Mouse (Mus musculus): ENCODE measurements at regions not wholly inside any gene's neighbourhood (a gene's known extent, or its start where the extent isn't known, plus 50 kb on each side); places are given as distances from the start of the nearest gene placed in this dataset.
A peak's percentile ranks its signal among the peaks of the same experiment; 100 is the strongest.
"Not testable (repeated sequence)": the region's sequence is repeated elsewhere in the genome, so short reads cannot be mapped to it uniquely, and the experiment has no call there.

GRCm38 (mm10) chr9:85920745-85921614, 78.8 kb downstream of the Tpbg start:
- Histone ChIP-seq H3K27me3 (ENCODE audit: control insufficient read depth, insufficient read depth, low read length) (no peaks in the 10 kb centered on the region), H3K36me3 (ENCODE audit: control insufficient read depth, insufficient read depth, low read length) (no peaks in the 10 kb centered on the region), H3K4me1 (replicated peaks; ENCODE audit: control insufficient read depth, insufficient read depth, low read length) (no peaks in the 10 kb centered on the region), H3K9me3 (ENCODE audit: control insufficient read depth, low read length) (no peaks in the 10 kb centered on the region), H3K27ac (ENCODE audit: low read depth, low read length) (no peak overlapping the region), H3K4me2 (ENCODE audit: low read depth, low read length, severe bottlenecking) (no peak overlapping the region), H3K4me3 (ENCODE audit: low read depth, low read length) (no peak overlapping the region), H3K9ac (ENCODE audit: low read length) (no peak overlapping the region)
- ATAC-seq (replicated peaks; ENCODE audit: low FRiP score) (no peak), DNase-seq (ENCODE audit: low spot score) (no peak)
- WGBS: 91% methylated on average over 13 of the region's 13 CpGs

- Histone ChIP-seq H3K4me2 (ENCODE audit: low read depth, low read length, severe bottlenecking) (no peak overlapping the region), H3K27ac (ENCODE audit: low read depth, low read length) (no peak overlapping the region), H3K9ac (ENCODE audit: low read length) (no peak overlapping the region), H3K4me1 (replicated peaks; ENCODE audit: control insufficient read depth, insufficient read depth, low read length) (no peaks in the 10 kb centered on the region), H3K4me3 (ENCODE audit: low read depth, low read length) (no peak overlapping the region), H3K27me3 (ENCODE audit: control insufficient read depth, insufficient read depth, low read length) (no peaks in the 10 kb centered on the region), H3K36me3 (ENCODE audit: control insufficient read depth, insufficient read depth, low read length) (no peaks in the 10 kb centered on the region), H3K9me3 (ENCODE audit: control insufficient read depth, low read length) (no peaks in the 10 kb centered on the region)
- WGBS: 89% methylated on average over 1 of the region's 1 CpGs
- DNase-seq (ENCODE audit: low spot score) (no peak), ATAC-seq (replicated peaks; ENCODE audit: low FRiP score) (no peak)
Observed at GRCm38 (mm10) chr9:85925259-85925658, 83.1 kb downstream of the Tpbg start.

GRCm38 (mm10) chr9:85932209-85932608, 90.0 kb downstream of the Tpbg start:
- no peaks in the 10 kb centered on the region for H3K27me3 ChIP-seq (ENCODE audit: control insufficient read depth, insufficient read depth, low read length)
- no peak overlapping the region for H3K9ac ChIP-seq (ENCODE audit: low read length)
- H3K9me3 ChIP-seq (ENCODE audit: control insufficient read depth, low read length): no peaks in the 10 kb centered on the region
- 90% methylated on average over 3 of the region's 3 CpGs for WGBS
- no peak overlapping the region for H3K4me2 ChIP-seq (ENCODE audit: low read depth, low read length, severe bottlenecking)
- H3K4me3 ChIP-seq (ENCODE audit: low read depth, low read length): no peak overlapping the region
- no peak for ATAC-seq (replicated peaks; ENCODE audit: low FRiP score)
- H3K27ac ChIP-seq (ENCODE audit: low read depth, low read length): no peak overlapping the region
- no peaks in the 10 kb centered on the region for H3K36me3 ChIP-seq (ENCODE audit: control insufficient read depth, insufficient read depth, low read length)
- H3K4me1 ChIP-seq (replicated peaks; ENCODE audit: control insufficient read depth, insufficient read depth, low read length): no peaks in the 10 kb centered on the region
- DNase-seq (ENCODE audit: low spot score): no peak

GRCm38 (mm10) chr9:85943066-85943684, 101.0 kb downstream of the Tpbg start:
- H3K27me3 ChIP-seq (ENCODE audit: control insufficient read depth, insufficient read depth, low read length); H3K27ac ChIP-seq (ENCODE audit: low read depth, low read length); H3K9ac ChIP-seq (ENCODE audit: low read length); DNase-seq (ENCODE audit: low spot score); H3K4me3 ChIP-seq (ENCODE audit: low read depth, low read length); H3K9me3 ChIP-seq (ENCODE audit: control insufficient read depth, low read length); H3K4me1 ChIP-seq (replicated peaks; ENCODE audit: control insufficient read depth, insufficient read depth, low read length); H3K36me3 ChIP-seq (ENCODE audit: control insufficient read depth, insufficient read depth, low read length); ATAC-seq (replicated peaks; ENCODE audit: low FRiP score); H3K4me2 ChIP-seq (ENCODE audit: low read depth, low read length, severe bottlenecking): not testable (repeated sequence)
- 92% methylated on average over 14 of the region's 14 CpGs for WGBS

GRCm38 (mm10) chr9:85948495-85949137, 106.4 kb downstream of the Tpbg start:
- H3K9ac ChIP-seq (ENCODE audit: low read length): no peak overlapping the region
- ATAC-seq (replicated peaks; ENCODE audit: low FRiP score) (peak; percentile 74), DNase-seq (ENCODE audit: low spot score) (peak; percentile 55)
- H3K27me3 ChIP-seq (ENCODE audit: control insufficient read depth, insufficient read depth, low read length): no peaks in the 10 kb centered on the region
- no peak overlapping the region for H3K27ac ChIP-seq (ENCODE audit: low read depth, low read length)
- H3K9me3 ChIP-seq (ENCODE audit: control insufficient read depth, low read length): no peaks in the 10 kb centered on the region
- H3K4me3 ChIP-seq (ENCODE audit: low read depth, low read length): no peak overlapping the region
- no peaks in the 10 kb centered on the region for H3K36me3 ChIP-seq (ENCODE audit: control insufficient read depth, insufficient read depth, low read length)
- 59% methylated on average over 12 of the region's 12 CpGs for WGBS
- H3K4me1 ChIP-seq (replicated peaks; ENCODE audit: control insufficient read depth, insufficient read depth, low read length): no peaks in the 10 kb centered on the region
- no peak overlapping the region for H3K4me2 ChIP-seq (ENCODE audit: low read depth, low read length, severe bottlenecking)

GRCm38 (mm10) chr9:85951777-85952176, 109.6 kb downstream of the Tpbg start:
- 91% methylated on average over 2 of the region's 2 CpGs for WGBS
- no peaks in the 10 kb centered on the region for H3K36me3 ChIP-seq (ENCODE audit: control insufficient read depth, insufficient read depth, low read length)
- no peaks in the 10 kb centered on the region for H3K27me3 ChIP-seq (ENCODE audit: control insufficient read depth, insufficient read depth, low read length)
- H3K4me2 ChIP-seq (ENCODE audit: low read depth, low read length, severe bottlenecking): no peak overlapping the region
- ATAC-seq (replicated peaks; ENCODE audit: low FRiP score): no peak
- no peaks in the 10 kb centered on the region for H3K9me3 ChIP-seq (ENCODE audit: control insufficient read depth, low read length)
- H3K27ac ChIP-seq (ENCODE audit: low read depth, low read length): no peak overlapping the region
- no peak overlapping the region for H3K9ac ChIP-seq (ENCODE audit: low read length)
- DNase-seq (ENCODE audit: low spot score): no peak
- H3K4me3 ChIP-seq (ENCODE audit: low read depth, low read length): no peak overlapping the region
- no peaks in the 10 kb centered on the region for H3K4me1 ChIP-seq (replicated peaks; ENCODE audit: control insufficient read depth, insufficient read depth, low read length)

- DNase-seq (ENCODE audit: low spot score) (no peak), ATAC-seq (replicated peaks; ENCODE audit: low FRiP score) (no peak)
- WGBS: 92% methylated on average over 10 of the region's 10 CpGs
- H3K27ac ChIP-seq (ENCODE audit: low read depth, low read length): no peak overlapping the region
- no peak overlapping the region for H3K9ac ChIP-seq (ENCODE audit: low read length)
- no peaks in the 10 kb centered on the region for H3K36me3 ChIP-seq (ENCODE audit: control insufficient read depth, insufficient read depth, low read length)
- H3K9me3 ChIP-seq (ENCODE audit: control insufficient read depth, low read length): no peaks in the 10 kb centered on the region
- no peak overlapping the region for H3K4me3 ChIP-seq (ENCODE audit: low read depth, low read length)
- no peaks in the 10 kb centered on the region for H3K4me1 ChIP-seq (replicated peaks; ENCODE audit: control insufficient read depth, insufficient read depth, low read length)
- no peaks in the 10 kb centered on the region for H3K27me3 ChIP-seq (ENCODE audit: control insufficient read depth, insufficient read depth, low read length)
- H3K4me2 ChIP-seq (ENCODE audit: low read depth, low read length, severe bottlenecking): no peak overlapping the region
Observed at GRCm38 (mm10) chr9:85970076-85970475, 127.9 kb downstream of the Tpbg start.

- Histone ChIP-seq H3K4me3 (ENCODE audit: low read depth, low read length) (no peak overlapping the region), H3K36me3 (ENCODE audit: control insufficient read depth, insufficient read depth, low read length) (no peaks in the 10 kb centered on the region), H3K4me2 (ENCODE audit: low read depth, low read length, severe bottlenecking) (no peak overlapping the region), H3K9ac (ENCODE audit: low read length) (no peak overlapping the region), H3K9me3 (ENCODE audit: control insufficient read depth, low read length) (no peaks in the 10 kb centered on the region), H3K4me1 (replicated peaks; ENCODE audit: control insufficient read depth, insufficient read depth, low read length) (no peaks in the 10 kb centered on the region), H3K27me3 (ENCODE audit: control insufficient read depth, insufficient read depth, low read length) (no peaks in the 10 kb centered on the region), H3K27ac (ENCODE audit: low read depth, low read length) (no peak overlapping the region)
- ATAC-seq (replicated peaks; ENCODE audit: low FRiP score) (no peak), DNase-seq (ENCODE audit: low spot score) (no peak)
- WGBS: 94% methylated on average over 5 of the region's 5 CpGs
Observed at GRCm38 (mm10) chr9:85981428-85981827, 139.2 kb downstream of the Tpbg start.
